Mouse (Mus musculus) spleen, postnatal 10 days (tissue): Measurements from ENCODE around the gene Rprd1b.
"Not testable (repeated sequence)": the region's sequence is repeated elsewhere in the genome, so short reads cannot be mapped to it uniquely, and the experiment has no call there.

Experiments
- DNase-seq, 2 experiments: peaks; one replicate each; pipeline ENCODE4 v3.0.0; 2021 to 2022; ENCODE audit warnings: low spot score in 2 of 2

Rprd1b gene

DNA sequence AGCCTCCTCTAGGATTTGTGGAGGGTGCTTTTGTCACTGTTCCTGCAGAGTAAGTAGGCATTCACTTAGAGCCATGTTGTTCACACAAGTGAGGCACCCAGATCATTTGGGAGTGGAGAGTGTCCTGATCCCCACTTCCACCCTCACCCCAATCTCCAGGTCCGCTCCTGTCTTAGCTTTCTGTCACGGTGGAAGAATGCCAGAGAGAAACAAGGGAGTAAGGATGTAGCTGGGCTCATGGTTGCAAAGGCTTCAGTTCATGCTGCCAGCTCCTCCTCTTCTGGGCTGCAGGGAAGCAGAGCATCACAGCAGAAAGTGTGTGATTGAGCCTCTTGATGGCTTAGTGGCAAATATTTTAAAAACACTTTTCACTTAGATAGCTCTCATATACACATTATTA, 12.1 kb downstream of the Rprd1b start:
- DNase-seq: no peak

DNA sequence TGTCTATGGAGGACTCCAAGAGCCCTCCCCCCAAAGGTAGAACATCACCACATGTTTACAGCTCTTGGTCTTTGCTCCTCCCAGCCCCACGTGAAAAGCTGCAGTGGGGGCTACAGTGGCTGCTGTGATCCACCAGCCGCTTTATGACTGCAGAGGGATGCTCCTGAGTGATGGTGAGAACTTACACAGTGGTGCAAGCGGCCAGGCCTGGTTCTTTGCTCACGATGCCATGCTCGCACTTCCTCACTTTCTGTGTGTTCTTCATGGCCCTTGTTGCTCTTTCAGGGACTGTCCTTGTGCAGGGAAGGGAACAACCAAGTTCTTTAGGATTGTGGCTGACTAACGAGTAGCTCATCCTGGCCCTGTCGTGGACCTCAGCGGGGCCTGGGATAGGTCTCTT, 15.2 kb downstream of the Rprd1b start:
- no peak for DNase-seq

DNA sequence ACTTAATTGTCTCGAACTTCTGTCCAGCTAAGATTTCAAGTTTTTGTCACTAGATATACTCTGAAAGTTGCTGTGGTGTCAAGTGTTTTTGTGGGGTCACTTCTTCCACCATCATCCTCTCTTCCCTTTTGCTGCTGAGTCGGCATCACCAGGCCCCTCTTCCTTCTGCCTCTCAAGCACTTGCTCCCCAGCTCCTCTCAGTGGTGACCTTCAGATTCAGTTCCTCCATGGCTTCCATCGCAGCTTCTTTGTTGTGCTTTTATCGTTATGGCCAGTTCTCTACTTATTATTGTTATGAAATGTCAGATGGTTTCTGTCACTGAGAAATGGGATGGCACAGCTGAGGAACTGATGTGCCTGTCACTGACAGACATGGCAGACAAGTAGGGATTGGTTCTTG, 17.9 kb downstream of the Rprd1b start:
- no peak for DNase-seq

DNA sequence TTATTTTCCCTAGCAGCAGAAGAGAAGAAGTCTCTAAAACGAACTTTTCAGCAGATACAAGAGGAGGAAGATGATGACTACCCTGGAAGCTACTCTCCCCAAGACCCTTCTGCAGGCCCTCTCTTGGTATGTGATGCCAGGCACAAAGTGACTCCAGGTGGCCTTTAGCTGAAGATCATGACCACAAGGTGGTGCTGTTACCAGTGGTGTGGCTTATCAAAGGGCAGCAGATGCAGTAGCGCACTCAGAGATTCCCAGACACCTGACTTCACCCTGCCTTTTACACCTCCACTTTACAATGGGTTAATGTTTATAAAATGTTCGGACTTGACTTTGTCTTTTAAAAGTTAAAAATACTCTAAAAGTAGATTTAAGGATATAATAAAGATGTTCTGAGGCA, 19.6 kb downstream of the Rprd1b start:
- DNase-seq: peak; percentile 57 to 73

DNA sequence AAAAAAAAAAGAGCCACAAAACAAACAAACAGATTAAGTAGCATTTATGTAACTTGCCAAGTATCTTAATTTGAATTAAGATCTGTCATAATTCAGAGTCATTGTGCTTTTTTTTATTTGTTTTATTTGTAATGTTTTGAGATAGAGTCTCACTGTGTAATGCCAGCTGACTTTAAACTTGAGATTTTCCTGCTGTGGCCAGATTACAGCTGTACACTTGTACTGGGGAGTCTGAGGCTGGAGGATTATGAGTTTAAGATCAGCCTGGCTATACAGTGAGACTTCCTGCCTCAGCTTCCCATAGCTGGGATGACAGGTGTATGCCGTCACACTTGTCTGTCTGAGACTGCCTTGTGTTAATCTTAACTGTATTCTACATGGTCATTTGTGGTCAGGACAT, 20.4 kb downstream of the Rprd1b start:
- no peak for DNase-seq

DNA sequence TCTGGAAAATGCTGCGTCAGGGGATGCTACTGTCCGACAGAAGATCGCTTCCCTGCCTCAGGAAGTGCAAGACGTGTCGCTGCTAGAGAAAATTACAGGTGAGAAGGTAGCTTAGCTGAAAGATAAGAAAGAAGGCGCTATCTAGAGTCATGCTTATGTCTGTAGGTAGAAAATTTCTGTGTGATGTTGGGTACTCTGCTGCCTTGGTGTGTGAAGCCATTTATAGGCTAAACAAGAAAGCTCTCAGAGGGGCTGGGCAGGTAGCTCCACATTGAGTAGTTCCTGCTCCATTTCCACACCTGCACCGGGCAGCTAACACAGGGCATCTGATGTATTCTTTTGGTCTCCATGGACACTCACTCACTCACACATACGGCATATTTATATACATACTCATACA, 21.8 kb downstream of the Rprd1b start:
- DNase-seq: no peak

DNA sequence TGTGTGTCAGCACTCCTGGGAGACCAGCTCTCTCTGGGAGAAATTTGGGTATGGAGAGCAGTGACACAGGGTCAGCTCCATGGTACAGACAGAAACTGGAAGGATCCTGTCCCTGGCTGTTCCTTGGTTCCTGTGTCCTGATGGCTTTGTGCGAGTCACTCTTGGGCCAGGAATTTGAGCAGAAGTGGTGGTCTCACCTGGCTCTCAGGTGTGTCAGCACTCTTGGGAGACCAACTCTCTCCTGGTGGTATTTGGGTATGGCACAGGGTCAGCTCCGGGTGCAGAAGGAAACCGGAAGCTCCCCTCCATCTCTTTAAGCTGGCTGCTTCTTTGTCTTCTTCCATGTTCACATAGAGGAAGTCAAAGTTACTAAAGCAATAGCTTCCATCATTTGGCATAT, 26.3 kb downstream of the Rprd1b start:
- no peak for DNase-seq

DNA sequence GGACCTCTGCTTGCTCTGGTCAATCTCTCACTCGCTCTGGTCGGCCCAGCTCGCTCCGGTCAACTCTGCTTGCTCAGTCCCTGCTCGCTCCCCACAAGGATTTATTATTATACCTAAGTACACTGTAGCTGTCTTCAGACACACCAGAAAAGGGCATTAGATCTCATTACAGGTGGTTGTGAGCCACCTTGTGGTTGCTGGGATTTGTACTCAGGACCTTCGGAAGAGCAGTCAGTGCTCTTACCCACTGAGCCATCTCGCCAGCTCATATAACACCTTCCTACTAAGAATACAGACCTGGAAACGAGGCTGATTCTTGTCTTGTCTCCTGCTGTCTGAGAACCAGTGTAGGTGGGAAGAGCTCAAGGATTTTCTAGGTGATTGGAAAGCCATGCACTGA, 27.1 kb downstream of the Rprd1b start:
- not testable (repeated sequence) for DNase-seq

DNA sequence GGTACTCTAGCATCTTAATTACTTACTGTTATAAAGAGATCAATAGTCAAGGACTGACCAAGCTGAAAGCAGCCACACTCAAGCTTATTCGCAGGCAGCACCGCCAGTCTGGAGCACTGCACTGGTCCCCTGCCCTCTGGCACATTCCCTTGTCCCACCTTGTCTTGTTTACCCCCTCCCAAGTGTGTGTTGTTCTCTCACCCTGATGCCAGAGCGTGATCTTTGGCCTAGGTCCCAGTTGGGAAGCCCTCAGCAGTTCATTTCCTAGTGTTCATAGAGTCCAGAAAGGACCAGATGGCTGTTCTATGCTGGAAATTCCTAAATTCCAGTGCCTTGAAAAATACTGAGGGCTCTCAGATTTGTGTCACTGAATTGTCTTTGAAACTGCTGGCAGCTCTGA, 28.7 kb downstream of the Rprd1b start:
- DNase-seq: no peak

DNA sequence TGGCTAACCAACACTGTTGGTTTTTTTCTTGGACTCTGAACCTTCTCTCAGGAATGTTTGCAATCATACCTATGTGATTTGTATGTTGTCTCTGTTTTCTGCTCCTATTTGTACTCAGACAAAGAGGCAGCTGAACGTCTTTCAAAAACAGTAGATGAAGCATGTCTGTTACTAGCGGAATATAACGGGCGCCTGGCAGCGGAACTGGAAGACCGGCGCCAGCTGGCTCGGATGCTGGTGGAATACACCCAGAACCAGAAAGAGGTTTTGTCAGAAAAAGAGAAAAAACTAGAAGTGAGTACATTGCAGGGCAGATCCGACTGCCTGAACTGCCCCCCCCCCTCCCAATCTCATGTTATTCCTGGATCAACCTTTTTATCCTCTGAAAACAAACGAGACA, 30.2 kb downstream of the Rprd1b start:
- no peak for DNase-seq

DNA sequence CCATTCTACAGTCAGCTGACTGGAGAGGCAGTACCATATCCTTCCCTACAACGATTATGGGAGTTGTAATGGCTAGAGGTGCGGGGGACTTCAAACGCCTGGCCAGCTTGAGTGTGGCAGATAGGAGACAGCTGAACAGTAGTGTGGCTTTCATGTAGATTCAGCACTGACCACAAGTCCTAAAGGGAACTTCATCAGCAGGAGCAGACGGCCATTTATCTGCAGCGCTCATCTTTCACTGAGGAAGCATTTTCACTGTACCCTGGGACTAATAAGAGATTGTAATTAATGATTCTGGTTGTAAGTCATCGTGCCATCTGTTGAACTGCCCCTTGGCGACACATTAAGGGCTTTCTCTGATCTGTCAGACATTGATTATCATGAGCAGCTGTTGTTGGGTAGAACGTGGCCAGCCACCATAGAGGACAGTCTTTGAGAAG, 31.4 kb downstream of the Rprd1b start:
- DNase-seq: no peak

DNA sequence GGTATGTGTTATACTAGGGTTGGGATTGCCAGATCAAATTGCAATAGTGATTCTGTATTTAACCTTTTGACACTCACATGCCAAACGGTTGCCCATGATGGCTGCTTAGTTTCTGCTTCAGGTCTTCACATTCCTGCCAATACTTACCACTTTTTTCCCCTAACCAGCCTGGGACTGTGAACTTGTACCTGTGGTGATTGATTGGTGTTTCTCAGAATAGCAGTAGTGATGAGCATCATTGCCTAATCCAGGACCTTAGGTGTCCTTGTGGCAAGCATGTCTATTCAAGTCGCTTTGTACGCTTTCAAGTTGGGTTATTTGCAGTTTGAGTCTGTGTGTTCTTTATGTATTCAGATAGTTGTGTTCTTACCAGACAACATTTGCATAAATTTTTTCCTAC, 34.7 kb downstream of the Rprd1b start:
- no peak for DNase-seq

DNA sequence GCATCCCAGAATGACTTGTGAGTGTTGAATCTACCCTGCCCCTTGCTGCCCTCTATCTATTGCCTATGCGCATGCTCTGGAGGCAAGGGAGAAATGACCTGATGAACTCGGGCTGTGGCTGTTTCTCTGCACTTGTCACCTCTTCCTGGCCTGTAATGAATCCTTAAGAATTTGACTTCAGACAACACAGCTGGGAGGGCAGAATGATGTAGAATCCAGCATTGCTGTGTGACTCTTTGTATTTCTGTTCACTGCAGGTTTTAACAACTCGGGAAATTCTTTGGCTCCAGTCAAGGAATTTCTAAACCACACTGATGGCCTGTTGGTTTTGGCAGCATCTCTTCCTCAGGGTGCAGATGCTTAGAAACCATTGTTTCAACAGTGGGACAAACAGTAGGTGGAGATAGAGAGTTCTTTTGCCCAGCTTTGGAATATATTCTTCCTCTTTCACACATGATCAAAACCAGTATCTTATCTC, 36.3 kb downstream of the Rprd1b start:
- no peak for DNase-seq

DNA sequence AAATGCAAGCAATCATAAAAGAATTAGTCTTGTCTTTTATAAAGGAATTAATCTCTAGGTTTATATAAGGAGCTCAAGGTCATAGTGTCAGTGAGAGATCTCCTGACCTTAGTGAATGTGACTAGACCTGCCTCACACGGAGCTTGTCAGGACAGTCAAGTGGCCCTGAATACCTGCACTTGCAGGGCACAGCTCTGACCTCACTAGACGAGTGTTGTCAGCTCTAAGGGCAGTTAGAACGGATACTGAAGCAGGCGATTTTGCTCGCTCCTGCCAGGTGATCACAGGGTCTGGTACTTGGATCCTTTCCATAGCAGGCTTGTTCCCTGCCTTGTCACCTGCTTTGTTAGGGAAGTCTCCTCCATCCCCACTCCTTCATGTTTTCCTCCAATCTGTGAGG, 36.8 kb downstream of the Rprd1b start:
- DNase-seq: no peak

DNA sequence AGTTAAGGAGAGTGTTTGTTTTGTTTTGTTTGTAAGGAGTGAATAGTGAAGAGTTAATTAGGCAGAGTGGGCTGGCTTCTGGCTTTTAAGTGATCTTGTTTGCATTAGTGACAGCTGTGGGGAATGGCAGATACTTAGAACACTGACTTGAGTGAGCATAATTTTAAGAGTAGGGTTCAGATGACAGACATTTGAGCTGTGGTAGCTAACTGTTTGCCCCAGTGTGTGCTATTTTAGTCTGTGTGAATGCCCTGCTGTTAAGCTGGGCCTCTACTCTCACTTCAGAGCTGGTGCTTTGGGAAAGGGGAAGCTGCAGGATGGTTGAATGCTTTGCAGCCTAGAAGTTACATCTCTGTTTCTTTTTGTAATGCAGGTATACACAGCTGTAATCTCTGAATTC, 38.2 kb downstream of the Rprd1b start:
- DNase-seq: no peak

DNA sequence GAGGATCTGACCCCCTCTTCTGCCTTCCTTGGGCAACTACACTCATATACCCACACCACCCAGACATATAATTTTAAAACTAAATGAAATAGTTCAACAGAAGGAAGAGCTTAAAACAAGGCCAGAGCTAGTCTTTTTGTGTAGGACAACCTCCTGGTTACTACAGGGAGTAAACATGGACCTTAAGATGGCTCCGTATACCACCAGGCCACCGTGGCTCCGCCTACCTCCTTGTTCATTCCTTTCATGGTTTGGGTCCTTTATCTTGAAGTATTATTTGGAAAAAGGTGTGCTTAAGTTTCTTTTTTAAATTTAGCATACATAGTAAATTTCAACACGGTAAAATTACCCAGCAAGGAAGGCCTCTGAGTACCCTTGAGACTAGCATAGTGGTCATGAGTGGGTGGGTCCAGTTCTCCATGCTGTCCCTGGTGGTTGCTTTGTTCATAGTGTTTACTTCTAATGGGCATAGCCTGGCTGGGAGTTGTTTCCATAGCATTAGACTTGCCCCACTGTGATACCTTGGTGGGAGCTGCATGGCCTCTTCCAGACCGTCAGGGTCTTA, 39.0 kb downstream of the Rprd1b start:
- DNase-seq: no peak

DNA sequence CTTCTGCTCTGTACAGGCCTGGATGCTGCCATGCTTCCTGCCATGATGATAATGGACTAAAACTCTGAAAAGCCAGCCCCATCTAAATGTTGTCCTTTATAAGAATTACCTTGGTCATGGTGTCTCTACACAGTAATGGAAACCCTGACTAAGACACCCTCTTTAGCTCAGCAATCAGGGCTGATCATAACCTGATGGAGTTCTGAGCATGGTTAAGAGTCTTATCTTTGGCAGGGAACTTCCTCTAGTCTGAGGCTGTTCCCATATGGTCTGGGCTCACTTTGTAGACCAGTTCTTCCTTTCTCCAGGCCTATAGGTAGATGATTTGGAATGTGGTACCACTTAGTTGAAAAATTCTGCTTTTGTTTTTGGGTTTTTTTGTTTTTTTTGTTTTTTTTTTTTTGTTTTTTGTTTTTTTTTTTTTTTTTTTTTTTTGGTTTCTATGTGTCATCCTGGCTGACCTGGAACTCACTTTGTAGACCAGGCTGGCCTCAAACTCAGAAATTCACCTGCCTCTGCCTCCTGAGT, 40.2 kb downstream of the Rprd1b start:
- no peak for DNase-seq

DNA sequence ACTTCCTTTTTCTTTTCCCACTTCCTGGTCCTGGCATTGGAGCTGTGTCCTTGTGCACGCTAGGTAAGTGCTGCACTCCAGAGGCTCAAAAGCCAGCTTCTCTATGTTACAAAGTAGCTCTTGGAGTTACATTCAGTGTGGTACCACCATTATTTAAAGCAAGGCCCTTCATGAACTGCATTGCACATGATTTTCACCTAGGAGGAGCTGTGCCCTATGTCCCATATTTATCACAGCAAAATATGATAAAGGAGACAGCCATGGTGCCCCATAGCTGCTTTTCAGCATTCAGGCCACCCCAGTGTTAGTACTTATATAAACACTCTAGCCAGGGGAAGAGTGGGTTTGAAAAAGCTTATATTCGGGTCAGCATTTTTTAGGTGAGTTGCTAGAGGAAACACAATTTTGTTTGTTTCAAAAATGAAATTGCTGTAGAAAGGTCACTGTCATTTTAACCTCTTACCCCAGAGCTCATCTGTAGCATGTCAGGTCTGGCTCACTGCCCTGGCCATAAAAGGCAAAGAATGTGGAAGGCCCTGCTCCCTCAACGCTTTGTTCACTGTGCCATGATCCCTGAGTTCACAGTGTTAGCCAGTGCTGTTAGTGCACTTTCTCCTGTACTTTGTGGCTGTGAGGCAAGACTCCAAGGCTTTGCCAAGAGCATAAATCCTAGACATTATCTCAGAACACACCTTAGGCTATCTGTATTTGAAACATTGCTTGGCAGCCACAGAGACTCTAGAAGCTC, 42.8 kb downstream of the Rprd1b start:
- DNase-seq: no peak

DNA sequence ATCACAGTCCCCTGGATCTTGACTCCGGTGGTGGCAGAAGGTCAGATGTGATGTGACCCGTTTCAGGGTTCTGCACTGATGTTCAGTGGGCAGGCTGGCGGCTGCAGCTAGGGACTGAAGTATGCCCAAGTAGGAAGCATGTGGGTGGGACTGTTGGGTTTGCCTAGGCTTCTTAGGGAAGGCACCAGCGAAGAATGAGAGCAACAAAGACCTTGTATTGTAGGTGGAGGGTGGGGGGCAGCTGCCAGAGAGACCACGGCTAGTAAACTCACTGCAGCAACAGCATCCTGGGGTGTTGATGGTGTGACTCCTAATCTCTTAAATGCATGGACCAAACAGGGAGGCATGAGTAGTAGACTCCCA, 43.3 kb downstream of the Rprd1b start:
- no peak for DNase-seq

DNA sequence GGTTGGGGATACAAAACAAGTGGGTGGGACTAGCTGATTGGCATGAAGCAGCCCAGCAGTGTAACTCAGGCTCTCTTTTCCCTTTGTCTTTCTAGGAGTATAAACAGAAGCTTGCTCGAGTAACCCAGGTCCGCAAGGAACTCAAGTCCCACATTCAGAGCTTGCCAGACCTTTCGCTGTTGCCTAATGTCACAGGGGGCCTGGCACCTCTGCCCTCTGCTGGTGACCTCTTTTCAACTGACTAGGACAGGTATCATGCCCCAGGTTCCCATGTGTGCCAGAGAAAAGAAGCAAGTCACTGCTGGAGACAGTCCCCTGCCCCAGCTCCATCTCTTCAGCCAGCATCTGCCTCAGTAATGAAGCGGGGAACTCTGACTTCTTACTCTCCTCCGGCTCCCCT, 46.5 kb downstream of the Rprd1b start:
- DNase-seq: no peak

DNA sequence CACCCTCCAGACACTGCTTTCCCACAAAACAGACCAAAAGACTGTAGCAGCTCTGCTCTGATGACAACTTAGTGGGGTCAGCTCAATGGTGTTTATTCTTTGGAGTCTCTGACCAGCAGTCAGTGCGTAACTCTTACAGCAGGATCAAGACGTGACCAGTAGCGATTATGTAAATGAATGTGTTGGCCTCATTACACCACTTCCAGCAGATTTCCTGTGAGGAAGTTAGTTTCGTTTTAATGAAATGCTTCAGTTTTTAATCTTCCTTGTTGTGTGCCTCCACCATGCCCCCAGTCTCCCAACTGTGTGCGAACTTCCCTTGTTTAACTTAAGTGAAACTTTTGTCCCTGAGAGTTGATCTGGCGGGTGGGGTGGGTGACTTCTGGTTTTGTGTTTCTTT, 48.4 kb downstream of the Rprd1b start:
- no peak for DNase-seq

DNA sequence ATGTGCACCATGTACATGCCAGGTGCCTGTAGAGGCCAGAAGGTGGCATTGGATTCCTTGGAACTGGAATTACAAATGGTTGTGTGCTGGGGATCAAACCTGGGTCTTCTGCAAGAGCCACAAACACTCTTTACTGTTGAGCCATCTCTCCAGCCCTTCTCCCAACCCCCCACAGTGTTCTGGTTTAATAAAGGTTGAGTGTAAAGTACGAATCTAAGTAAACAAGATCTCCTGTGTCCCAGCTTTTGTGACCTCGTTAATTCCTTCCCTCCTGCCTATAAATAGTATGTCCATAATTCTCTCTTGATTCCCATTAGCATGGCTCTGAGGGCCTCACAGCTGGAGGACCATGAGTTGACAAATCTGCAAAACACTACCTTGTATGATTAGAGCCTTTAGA, 49.7 kb downstream of the Rprd1b start:
- no peak for DNase-seq

DNA sequence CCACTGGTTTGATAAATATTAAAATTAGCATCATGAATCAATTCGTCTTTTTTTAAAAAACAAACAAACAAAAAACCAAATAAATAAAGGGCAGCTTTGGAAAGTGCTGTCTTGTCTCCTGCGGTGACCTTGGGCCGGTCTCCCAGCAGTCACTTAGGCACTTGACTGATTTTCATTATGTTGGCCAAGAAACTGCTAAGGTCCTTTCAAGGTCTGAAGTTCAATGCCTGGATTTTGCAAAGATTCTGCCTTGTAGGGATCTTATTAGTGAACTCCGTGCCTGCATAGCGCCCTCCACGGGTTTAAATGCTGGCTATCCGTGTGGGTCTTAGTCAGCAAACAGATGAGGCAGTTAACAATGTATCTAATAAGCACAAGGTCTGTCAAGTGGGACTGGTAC, 50.7 kb downstream of the Rprd1b start:
- no peak for DNase-seq
